Mouse (Mus musculus) lung, embryonic 14.5 days (tissue): Measurements from ENCODE around the gene Mcm5. TPM values are rescaled to one million over a fixed set of nuclear protein-coding genes. Genes with fewer than 3 reads are reported as not detected.

Source experiments
- ATAC-seq: fragments of 200-750 bp; cut with Nextera tagmentation; 2 replicates; pipeline ENCODE4 v1.8.0; 2017; ENCODE audit warnings: mild to moderate bottlenecking, moderate TSS enrichment, moderate library complexity; ENCODE audit not compliant: insufficient read depth
- DNase-seq: peaks from one replicate; pipeline ENCODE4 v3.0.0-alpha.2; 2015
- H3K27ac ChIP-seq: fragments of 300-500 bp; sonication (generic); 2 replicates; pipeline ENCODE4 v1.5.1; 2014; ENCODE audit warnings: low read depth, mild to moderate bottlenecking, moderate library complexity
- H3K27me3 ChIP-seq: fragments of 300-500 bp; sonication (generic); 2 replicates; pipeline ENCODE4 v1.6.1; 2014; ENCODE audit warnings: low read length, control low read depth; ENCODE audit not compliant: insufficient read depth
- H3K36me3 ChIP-seq: fragments of 300-500 bp; sonication (generic); 2 replicates; pipeline ENCODE4 v1.6.1; 2014; ENCODE audit warnings: control low read depth; ENCODE audit not compliant: insufficient read depth
- H3K4me1 ChIP-seq: fragments of 300-500 bp; sonication (generic); 2 replicates; pipeline ENCODE4 v1.6.1; 2014; ENCODE audit warnings: antibody characterized with exemption, control low read depth; ENCODE audit not compliant: insufficient read depth
- H3K4me2 ChIP-seq: fragments of 300-500 bp; sonication (generic); 2 replicates; pipeline ENCODE4 v1.6.1; 2014; ENCODE audit warnings: mild to moderate bottlenecking
- H3K4me3 ChIP-seq: fragments of 300-500 bp; sonication (generic); 2 replicates; pipeline ENCODE4 v1.5.1; 2014; ENCODE audit warnings: low read depth, low read length
- H3K9ac ChIP-seq: fragments of 300-500 bp; sonication (generic); 2 replicates; pipeline ENCODE4 v1.6.1; 2014
- H3K9me3 ChIP-seq: fragments of 300-500 bp; sonication (generic); 2 replicates; pipeline ENCODE4 v1.6.1; 2016; ENCODE audit warnings: low read depth, low read length, control low read depth
- CTCF ChIP-seq: IDR thresholded peaks from 2 replicates; pipeline ENCODE4 v1.5.1; 2016; ENCODE audit warnings: antibody characterized with exemption, low read depth
- WGBS: fragments of 180-500 bp; shearing (Covaris S2); extraction: QIAGEN DNeasy Blood & Tissue Kit; methylation state at CpG from one replicate; pipeline ENCODE4 v1.1.7; 2014; 5-methylcytosine and 5-hydroxymethylcytosine counted together
- polyA plus RNA-seq: library from polyadenylated mRNA; unstranded; fragments of >200 nt; fragmentation: Nextera tagmentation; extraction: Ambion mirVana; gene quantifications from 2 replicates; pipeline ENCODE4 v1.2.1, GENCODE M21; 2014

Mcm5 gene
- polyA plus RNA-seq, 1 experiment from 2014 or later, result 227 TPM

DNA sequence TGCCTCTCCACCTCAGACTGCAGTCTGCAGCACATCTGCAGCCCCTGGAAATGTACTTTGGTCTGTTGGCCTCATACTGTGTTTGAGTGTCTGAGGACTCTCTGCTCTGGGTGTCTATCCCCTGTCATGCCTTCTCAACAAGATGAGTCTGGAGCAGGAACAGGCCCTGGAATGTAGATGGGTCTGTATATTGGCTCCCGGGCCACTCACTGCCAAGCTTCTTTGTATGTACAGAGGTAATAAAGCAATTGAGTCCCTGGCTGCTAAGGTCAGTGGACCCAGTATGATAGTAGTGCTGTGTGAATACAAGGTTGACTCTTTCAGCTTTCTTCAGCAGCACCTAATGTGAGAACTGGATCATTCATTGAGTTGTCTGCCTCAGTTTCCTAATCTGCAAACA, 18.0 kb downstream of the Mcm5 start:
- no peaks in the 10 kb centered on the region for H3K9me3 ChIP-seq
- no peak overlapping the region for H3K27ac ChIP-seq
- H3K4me3 ChIP-seq, result no peak overlapping the region
- WGBS, result 94% methylated on average over 1 of the region's 1 CpGs
- H3K9ac ChIP-seq, result no peak overlapping the region
- H3K36me3 ChIP-seq, result peaks cover 83% of the 10 kb centered on the region
- DNase-seq (no peak), ATAC-seq (no peak)
- no peak overlapping the region for H3K4me2 ChIP-seq
- no peaks in the 10 kb centered on the region for H3K4me1 ChIP-seq
- no peak for TF ChIP-seq CTCF
- no peaks in the 10 kb centered on the region for H3K27me3 ChIP-seq

- ATAC-seq, result no peak
Measured at GRCm38 (mm10) chr8:75132485-75132884, 23.1 kb downstream of the Mcm5 start.

DNA sequence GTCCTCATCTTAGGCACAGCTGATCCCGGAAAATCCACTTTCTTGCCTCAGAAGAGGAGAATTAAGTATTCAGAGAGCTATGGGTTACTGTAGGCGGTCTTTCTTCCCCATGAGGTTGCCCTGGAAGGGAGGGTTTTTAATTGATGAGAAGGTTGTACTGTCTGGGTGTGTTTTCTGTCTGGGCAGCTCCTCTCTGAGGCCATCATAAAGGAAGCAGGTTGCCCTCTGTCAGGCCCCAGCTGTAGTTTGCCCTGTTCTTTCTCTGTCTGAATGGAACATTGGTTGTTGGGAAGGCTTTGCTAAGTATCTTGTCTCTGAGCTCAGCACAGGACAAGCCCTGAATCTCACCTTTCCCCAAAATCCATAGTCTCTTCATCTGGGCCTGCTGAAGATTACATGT, 24.0 kb downstream of the Mcm5 start:
- TF ChIP-seq CTCF, result no peak
- Histone ChIP-seq H3K4me1 (peaks cover 4% of the 10 kb centered on the region; the same call in 1 of the 2 replicates), H3K4me2 (no peak overlapping the region), H3K9me3 (no peaks in the 10 kb centered on the region), H3K27me3 (no peaks in the 10 kb centered on the region), H3K27ac (no peak overlapping the region), H3K4me3 (no peak overlapping the region), H3K9ac (no peak overlapping the region), H3K36me3 (peaks cover 25% of the 10 kb centered on the region)
- WGBS, result 89% methylated on average over 2 of the region's 2 CpGs
- DNase-seq (no peak), ATAC-seq (no peak)

More at GRCm38 (mm10) chr8:75132485-75132884, 23.1 kb downstream of the Mcm5 start:
- peak; percentile 67 for TF ChIP-seq CTCF
- no peak overlapping the region for H3K4me3 ChIP-seq
- no peaks in the 10 kb centered on the region for H3K9me3 ChIP-seq
- peaks cover 33% of the 10 kb centered on the region for H3K36me3 ChIP-seq
- H3K27ac ChIP-seq, result no peak overlapping the region
- H3K4me2 ChIP-seq, result no peak overlapping the region
- H3K9ac ChIP-seq, result no peak overlapping the region
- peaks cover 4% of the 10 kb centered on the region; the same call in 1 of the 2 replicates for H3K4me1 ChIP-seq
- no peaks in the 10 kb centered on the region for H3K27me3 ChIP-seq
- WGBS, result 11% methylated on average over 3 of the region's 3 CpGs
- DNase-seq, result peak; percentile 68

DNA sequence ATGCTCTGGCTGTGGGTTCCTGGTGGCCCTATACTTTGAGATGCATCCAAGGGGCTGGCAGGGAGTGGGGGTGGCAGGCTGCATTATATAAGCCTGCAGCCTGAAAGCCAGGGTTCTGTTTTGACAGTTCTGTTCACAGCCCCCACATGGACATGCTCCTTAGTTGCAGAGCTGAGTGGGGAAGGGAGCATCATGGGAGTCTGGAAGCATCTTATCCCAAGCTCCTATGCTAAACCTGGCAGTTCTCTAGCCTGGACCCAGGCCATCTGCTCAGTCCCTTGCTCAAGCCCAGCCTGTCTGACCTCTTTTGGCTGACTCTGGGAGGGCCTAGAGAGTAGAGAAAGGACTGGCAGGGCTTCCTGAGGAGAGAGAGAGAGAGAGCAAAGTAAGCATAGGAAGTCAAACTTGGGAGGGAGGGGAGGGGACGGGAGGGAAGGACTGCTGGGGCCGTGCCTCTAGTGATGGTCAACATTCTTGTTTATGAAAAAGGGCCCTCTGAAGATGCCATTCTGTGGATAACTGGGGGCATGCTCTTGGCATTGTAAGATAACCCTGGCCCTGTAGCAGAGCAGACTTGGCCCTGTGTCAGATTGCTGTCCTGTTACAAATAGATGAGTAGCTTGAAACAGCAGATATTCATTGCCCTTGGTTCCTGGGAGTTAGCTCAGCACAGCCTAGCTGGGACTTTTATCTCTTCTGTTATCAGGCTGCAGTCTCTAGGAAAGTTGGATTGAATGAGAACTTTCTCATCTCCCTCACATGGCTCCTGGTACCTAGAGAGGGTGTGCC, 25.4 kb downstream of the Mcm5 start:
- Histone ChIP-seq H3K27me3 (no peaks in the 10 kb centered on the region), H3K4me1 (peaks cover 4% of the 10 kb centered on the region; the same call in 1 of the 2 replicates), H3K4me3 (no peak overlapping the region), H3K36me3 (peaks cover 12% of the 10 kb centered on the region; the same call in 1 of the 2 replicates), H3K27ac (no peak overlapping the region; the same call in 1 of the 2 replicates), H3K4me2 (no peak overlapping the region), H3K9ac (no peak overlapping the region), H3K9me3 (no peaks in the 10 kb centered on the region)
- WGBS, result 14% methylated on average over 2 of the region's 2 CpGs
- DNase-seq (peak; percentile 79), ATAC-seq (peak; percentile 81)
- no peak for TF ChIP-seq CTCF

GRCm38 (mm10) chr8:75135756-75136155, 26.4 kb downstream of the Mcm5 start:
- no peak overlapping the region for H3K4me2 ChIP-seq
- no peak overlapping the region for H3K4me3 ChIP-seq
- 26% methylated on average over 1 of the region's 1 CpGs for WGBS
- no peak for DNase-seq
- 0 out of 2 replicates have a peak, but pooled peaks cover 4% of the 10 kb centered on the region for H3K36me3 ChIP-seq
- no peak overlapping the region for H3K9ac ChIP-seq
- H3K9me3 ChIP-seq, result no peaks in the 10 kb centered on the region
- no peaks in the 10 kb centered on the region for H3K27me3 ChIP-seq
- peak overlapping the region; percentile 2; the same call in 1 of the 2 replicates for H3K27ac ChIP-seq
- H3K4me1 ChIP-seq, result peaks cover 4% of the 10 kb centered on the region; the same call in 1 of the 2 replicates
- TF ChIP-seq CTCF, result no peak
- no peak for ATAC-seq

- no peak overlapping the region for H3K27ac ChIP-seq
- DNase-seq (no peak), ATAC-seq (no peak)
- TF ChIP-seq CTCF, result no peak
- 63% methylated on average over 2 of the region's 2 CpGs for WGBS
- 0 out of 2 replicates have a peak, but pooled peaks cover 2% of the 10 kb centered on the region for H3K36me3 ChIP-seq
- H3K4me2 ChIP-seq, result no peak overlapping the region
- peaks cover 4% of the 10 kb centered on the region; the same call in 1 of the 2 replicates for H3K4me1 ChIP-seq
- H3K9me3 ChIP-seq, result no peaks in the 10 kb centered on the region
- H3K4me3 ChIP-seq, result no peak overlapping the region
- no peak overlapping the region for H3K9ac ChIP-seq
- H3K27me3 ChIP-seq, result no peaks in the 10 kb centered on the region
Measured at GRCm38 (mm10) chr8:75136256-75136655, 26.9 kb downstream of the Mcm5 start.

GRCm38 (mm10) chr8:75137536-75137935, 28.2 kb downstream of the Mcm5 start:
- H3K27ac ChIP-seq, result no peak overlapping the region
- peaks cover 4% of the 10 kb centered on the region; the same call in 1 of the 2 replicates for H3K4me1 ChIP-seq
- no peak for ATAC-seq
- H3K9me3 ChIP-seq, result no peaks in the 10 kb centered on the region
- no peak overlapping the region for H3K4me3 ChIP-seq
- TF ChIP-seq CTCF, result no peak
- H3K9ac ChIP-seq, result no peak overlapping the region
- H3K27me3 ChIP-seq, result no peaks in the 10 kb centered on the region
- H3K36me3 ChIP-seq, result no peaks in the 10 kb centered on the region
- WGBS, result 66% methylated on average over 3 of the region's 3 CpGs
- H3K4me2 ChIP-seq, result no peak overlapping the region
- DNase-seq, result peak; percentile 6
